Mouse (Mus musculus): ENCODE results near the gene Rasd2. TPM values are rescaled to one million over a fixed set of nuclear protein-coding genes. Genes with fewer than 3 reads are reported as not detected.
A peak's percentile ranks its signal among the peaks of the same experiment; 100 is the strongest.

The Rasd2 gene
- polyA plus RNA-seq, 1 experiment from 2014 or later: 1.5 TPM

DNA sequence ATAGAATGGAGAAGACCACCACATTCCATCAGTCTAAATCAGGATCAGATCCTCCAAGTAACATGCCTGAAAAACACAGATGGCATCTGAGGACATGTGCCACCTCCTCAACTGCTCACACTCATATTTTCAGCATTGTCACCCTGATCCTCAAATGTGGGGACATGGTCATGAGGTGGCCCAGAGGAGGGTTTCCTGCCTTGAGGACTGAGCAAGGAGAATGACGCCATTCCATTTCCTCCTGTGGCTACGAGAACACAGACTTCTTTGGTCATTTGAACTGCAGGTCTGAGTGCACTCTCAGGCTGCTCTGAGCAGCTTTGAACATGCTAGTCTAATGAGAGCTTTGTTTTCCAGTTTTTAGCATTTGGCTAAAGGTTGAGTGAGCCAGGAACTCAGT, 10.3 kb upstream of the Rasd2 start:
- Histone ChIP-seq H3K9me3 (no peaks in the 10 kb centered on the region), H3K27me3 (no peaks in the 10 kb centered on the region), H3K36me3 (no peaks in the 10 kb centered on the region), H3K9ac (no peak overlapping the region), H3K4me2 (no peak overlapping the region), H3K4me1 (no peaks in the 10 kb centered on the region), H3K27ac (no peak overlapping the region), H3K4me3 (no peak overlapping the region)
- no peak for ATAC-seq (ENCODE audit: borderline replicate concordance, extremely low read depth, low FRiP score, low TSS enrichment)
- WGBS: 70% methylated on average over 2 of the region's 2 CpGs

DNA sequence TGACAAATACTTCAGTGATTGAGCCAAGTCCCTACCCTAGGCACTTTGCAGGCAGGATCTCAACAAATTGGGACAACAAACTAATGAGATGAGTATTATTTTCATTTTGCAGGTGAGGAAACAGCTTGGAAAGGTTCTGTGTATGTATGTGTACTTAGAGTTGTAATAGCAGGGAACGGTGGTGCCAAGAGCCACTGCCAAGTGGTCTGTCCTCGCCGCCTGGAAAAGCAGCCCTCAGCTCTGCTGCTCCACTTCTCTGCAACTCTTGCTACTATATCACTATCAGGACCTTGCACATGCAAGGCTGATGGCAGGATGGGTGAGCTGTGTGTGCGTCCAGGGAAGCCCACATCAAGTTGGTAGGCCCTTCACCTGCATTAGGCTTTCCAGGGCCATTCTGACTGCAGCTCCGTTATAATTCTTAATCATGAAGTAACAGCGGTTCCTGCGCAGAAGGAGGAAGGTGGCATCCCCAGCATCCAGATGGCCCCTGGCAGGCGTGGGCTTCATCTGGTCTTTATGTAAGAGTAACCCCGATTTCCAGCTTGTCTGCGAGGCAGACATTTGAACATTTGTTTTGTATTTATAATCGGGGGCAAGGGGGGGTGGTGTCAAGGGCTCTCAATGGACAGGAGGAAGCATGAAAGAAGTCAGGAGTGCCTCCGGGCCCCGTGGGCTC, 9.4 kb upstream of the Rasd2 start:
- Histone ChIP-seq H3K27me3 (no peaks in the 10 kb centered on the region), H3K9ac (no peak overlapping the region), H3K36me3 (no peaks in the 10 kb centered on the region), H3K27ac (no peak overlapping the region), H3K4me1 (no peaks in the 10 kb centered on the region), H3K4me2 (no peak overlapping the region), H3K9me3 (no peaks in the 10 kb centered on the region), H3K4me3 (no peak overlapping the region)
- no peak for ATAC-seq (ENCODE audit: borderline replicate concordance, extremely low read depth, low FRiP score, low TSS enrichment)
- 78% methylated on average over 13 of the region's 13 CpGs for WGBS

DNA sequence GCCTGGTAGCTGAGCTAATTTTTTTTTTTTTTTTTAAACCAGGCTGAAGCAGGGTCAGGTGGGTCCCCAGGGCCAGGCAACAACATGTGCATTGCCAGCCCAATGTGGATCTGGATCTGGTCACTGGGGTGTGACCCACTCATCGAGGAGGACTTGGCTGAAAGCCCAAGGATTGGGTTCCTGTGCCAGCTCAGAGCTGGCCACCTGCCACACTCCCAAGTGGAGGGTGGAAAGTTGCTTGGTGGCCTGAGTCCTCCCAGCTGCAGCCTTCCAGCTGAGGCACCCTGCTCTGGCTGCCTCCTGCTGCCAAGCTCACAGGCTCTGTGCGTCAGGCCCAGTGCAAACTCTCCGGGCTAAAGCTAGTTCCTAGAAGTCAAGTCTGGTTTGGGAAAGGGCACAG, 2.3 kb upstream of the Rasd2 start:
- H3K4me1 ChIP-seq: peaks cover 28% of the 10 kb centered on the region
- H3K4me3 ChIP-seq: no peak overlapping the region
- 30% methylated on average over 3 of the region's 3 CpGs for WGBS
- H3K27ac ChIP-seq: 0 out of 2 replicates have a peak overlapping the region, but pooled peaks have one; percentile 1
- no peaks in the 10 kb centered on the region for H3K9me3 ChIP-seq
- H3K36me3 ChIP-seq: no peaks in the 10 kb centered on the region
- H3K4me2 ChIP-seq: no peak overlapping the region
- ATAC-seq (ENCODE audit: borderline replicate concordance, extremely low read depth, low FRiP score, low TSS enrichment): peak; percentile 49
- peaks cover 38% of the 10 kb centered on the region for H3K27me3 ChIP-seq
- no peak overlapping the region for H3K9ac ChIP-seq

DNA sequence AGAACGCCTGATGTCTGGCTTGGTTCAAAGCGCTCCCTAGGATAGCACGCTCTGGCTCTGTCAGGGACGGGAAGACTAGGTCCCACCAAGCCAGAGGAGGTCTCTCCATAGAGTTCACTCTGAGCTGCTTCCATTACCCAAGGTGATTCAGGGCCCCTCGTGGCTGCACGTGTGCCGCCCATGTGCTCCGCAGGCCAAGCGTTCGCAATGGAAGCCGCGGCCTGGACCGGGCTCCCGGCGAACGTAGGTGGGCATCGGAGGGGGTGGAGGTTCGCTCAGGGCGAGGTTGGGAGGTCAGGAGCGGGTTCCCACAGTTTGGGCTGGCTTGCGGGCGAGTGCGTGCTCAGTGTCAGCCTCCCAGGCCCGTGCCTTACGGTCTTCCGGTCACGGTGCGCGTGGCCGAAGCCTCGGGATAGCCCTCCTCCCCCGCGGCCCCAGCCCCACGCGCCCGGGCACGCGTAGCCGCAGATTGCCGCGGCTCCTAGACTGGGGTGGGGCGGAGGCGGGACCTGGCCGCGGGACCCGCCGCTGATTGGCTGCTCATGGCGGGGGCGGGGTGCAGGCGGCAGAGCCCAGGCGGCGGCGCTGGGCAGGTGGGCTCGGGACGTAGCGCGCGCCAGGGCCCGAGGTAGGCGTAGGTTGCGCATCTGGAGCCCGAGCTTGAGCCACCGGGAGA, 975 bp upstream of the Rasd2 start:
- Histone ChIP-seq H3K27me3 (peaks cover 41% of the 10 kb centered on the region), H3K4me1 (peaks cover 28% of the 10 kb centered on the region), H3K4me2 (peak overlapping the region; percentile 99), H3K36me3 (no peaks in the 10 kb centered on the region), H3K27ac (no peak overlapping the region), H3K9ac (peak overlapping the region; percentile 38), H3K4me3 (peak overlapping the region; percentile 51), H3K9me3 (no peaks in the 10 kb centered on the region)
- 1% methylated on average over 58 of the region's 63 CpGs for WGBS
- ATAC-seq (ENCODE audit: borderline replicate concordance, extremely low read depth, low FRiP score, low TSS enrichment): peak; percentile 86

DNA sequence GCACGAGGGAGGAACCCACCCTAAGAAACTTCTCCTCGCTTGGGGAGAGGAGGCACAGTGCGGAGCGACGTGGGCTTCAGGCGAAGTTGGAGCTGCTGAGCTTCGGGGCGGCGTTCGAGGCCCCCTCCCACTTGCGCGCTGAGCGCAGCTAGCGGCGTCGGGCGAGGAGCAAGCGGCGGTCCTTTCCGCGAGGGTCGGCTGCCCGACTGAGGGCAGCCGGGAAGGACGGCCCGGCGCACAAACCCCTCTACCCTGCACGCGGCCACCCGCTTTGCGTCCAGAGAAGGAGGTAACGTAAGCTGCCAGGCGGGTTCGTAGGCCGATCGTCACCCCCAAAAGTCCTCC, 465 bp upstream of the Rasd2 start:
- H3K4me1 ChIP-seq: peaks cover 28% of the 10 kb centered on the region
- peaks cover 41% of the 10 kb centered on the region for H3K27me3 ChIP-seq
- no peaks in the 10 kb centered on the region for H3K36me3 ChIP-seq
- H3K9me3 ChIP-seq: no peaks in the 10 kb centered on the region
- ATAC-seq (ENCODE audit: borderline replicate concordance, extremely low read depth, low FRiP score, low TSS enrichment): peak; percentile 6; the same call in 1 of the 2 replicates
- no peak overlapping the region for H3K27ac ChIP-seq
- peak overlapping the region; percentile 99 for H3K4me2 ChIP-seq
- under 1% methylated on average over 29 of the region's 36 CpGs for WGBS
- H3K9ac ChIP-seq: peak overlapping the region; percentile 38; the same call in 1 of the 2 replicates
- peak overlapping the region; percentile 51 for H3K4me3 ChIP-seq

DNA sequence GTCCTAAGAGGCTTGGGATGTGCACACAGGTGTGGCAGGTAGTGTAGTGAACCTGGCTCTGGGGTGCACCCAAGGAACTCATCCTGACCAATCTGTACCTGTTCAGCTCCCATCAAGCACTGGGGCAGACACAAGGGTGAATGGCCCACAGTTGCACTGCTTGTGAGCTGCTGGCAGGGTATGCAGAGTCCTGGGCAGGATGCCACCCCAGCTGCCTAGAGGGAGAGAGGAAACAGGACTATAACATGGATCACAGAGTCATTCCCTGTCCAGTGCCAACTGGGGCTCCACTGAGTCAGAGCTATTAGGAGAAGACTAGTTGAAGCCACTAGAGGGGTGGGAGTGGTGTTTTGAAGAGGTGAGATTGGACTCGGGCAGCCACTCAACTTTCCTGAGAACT, 1.3 kb downstream of the Rasd2 start:
- Histone ChIP-seq H3K4me2 (no peak overlapping the region), H3K27me3 (peaks cover 38% of the 10 kb centered on the region), H3K9ac (no peak overlapping the region), H3K4me1 (peaks cover 28% of the 10 kb centered on the region), H3K4me3 (no peak overlapping the region), H3K9me3 (no peaks in the 10 kb centered on the region), H3K27ac (no peak overlapping the region), H3K36me3 (no peaks in the 10 kb centered on the region)
- ATAC-seq (ENCODE audit: borderline replicate concordance, extremely low read depth, low FRiP score, low TSS enrichment): no peak
- WGBS: 22% methylated on average over 1 of the region's 1 CpGs

DNA sequence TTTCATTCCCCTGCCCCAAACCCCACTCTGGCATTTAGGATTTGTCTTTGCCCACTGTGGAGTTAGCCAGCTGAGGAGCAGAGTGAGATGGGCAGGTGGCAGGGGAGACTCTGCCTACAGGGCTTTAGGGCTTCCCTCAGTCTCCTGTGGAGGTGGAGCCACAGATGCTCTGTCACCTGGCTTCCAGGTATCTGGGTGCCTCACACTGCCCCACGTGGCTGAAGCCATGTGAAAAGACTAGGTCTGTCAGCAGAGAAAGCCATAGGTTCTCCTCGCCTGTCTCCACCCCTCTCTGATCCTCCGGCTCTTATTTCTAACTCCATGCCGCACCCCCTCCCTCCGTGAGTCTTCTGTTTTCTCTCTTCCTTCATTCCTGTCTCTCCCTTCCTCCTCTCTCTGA, 2.2 kb downstream of the Rasd2 start:
- no peak overlapping the region for H3K27ac ChIP-seq
- no peak overlapping the region for H3K9ac ChIP-seq
- H3K4me1 ChIP-seq: peaks cover 28% of the 10 kb centered on the region
- 12% methylated on average over 5 of the region's 5 CpGs for WGBS
- ATAC-seq (ENCODE audit: borderline replicate concordance, extremely low read depth, low FRiP score, low TSS enrichment): no peak
- no peaks in the 10 kb centered on the region for H3K36me3 ChIP-seq
- H3K4me2 ChIP-seq: no peak overlapping the region
- no peak overlapping the region for H3K4me3 ChIP-seq
- no peaks in the 10 kb centered on the region for H3K9me3 ChIP-seq
- H3K27me3 ChIP-seq: peaks cover 38% of the 10 kb centered on the region

DNA sequence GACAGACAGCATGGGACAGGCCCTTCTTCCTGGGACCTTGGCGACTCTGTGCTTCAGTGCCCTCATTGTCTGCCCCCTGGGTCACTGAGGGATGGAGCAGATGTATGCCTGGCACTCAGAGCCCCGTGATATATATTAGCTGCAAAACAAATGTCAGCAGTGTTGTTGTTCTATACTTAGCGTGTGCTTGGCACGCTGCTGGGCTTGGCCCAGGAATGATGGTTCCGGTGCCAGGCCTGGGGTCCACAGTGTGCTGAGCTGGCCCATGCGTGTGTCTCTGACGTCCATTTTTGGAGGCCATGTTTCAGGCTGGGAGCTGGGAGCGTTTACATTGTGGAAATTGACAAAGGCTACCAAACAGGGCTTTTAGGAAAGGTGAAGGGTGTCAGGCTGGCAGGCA, 3.1 kb downstream of the Rasd2 start:
- 65% methylated on average over 8 of the region's 8 CpGs for WGBS
- Histone ChIP-seq H3K27me3 (peaks cover 38% of the 10 kb centered on the region), H3K4me1 (peaks cover 20% of the 10 kb centered on the region), H3K4me2 (no peak overlapping the region), H3K27ac (no peak overlapping the region), H3K4me3 (no peak overlapping the region), H3K9ac (no peak overlapping the region), H3K9me3 (no peaks in the 10 kb centered on the region), H3K36me3 (no peaks in the 10 kb centered on the region)
- ATAC-seq (ENCODE audit: borderline replicate concordance, extremely low read depth, low FRiP score, low TSS enrichment): no peak

DNA sequence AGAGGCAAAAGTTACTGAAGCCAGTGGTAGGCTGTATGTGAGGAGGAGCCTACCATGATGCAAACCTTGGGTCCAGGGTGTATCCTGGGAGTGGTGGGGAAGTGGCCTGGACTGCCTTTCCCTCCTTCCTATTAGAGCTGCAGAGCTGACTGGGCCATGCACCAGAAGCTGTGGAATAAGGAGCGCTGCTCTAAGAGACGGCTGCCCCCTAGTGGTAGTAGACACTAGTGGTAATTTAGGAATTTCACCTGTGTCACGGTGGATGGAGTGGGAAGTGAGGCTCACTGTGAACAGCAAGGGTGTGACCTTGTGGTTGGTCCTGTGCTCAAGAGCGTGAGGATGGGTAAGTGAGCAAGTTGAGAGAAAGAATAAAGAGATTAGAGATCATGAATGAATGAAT, 4.2 kb downstream of the Rasd2 start:
- Histone ChIP-seq H3K36me3 (no peaks in the 10 kb centered on the region), H3K4me1 (peaks cover 13% of the 10 kb centered on the region), H3K4me3 (no peak overlapping the region), H3K27ac (no peak overlapping the region), H3K9ac (no peak overlapping the region), H3K4me2 (no peak overlapping the region), H3K9me3 (no peaks in the 10 kb centered on the region), H3K27me3 (peaks cover 38% of the 10 kb centered on the region)
- no peak for ATAC-seq (ENCODE audit: borderline replicate concordance, extremely low read depth, low FRiP score, low TSS enrichment)
- 11% methylated on average over 4 of the region's 4 CpGs for WGBS

DNA sequence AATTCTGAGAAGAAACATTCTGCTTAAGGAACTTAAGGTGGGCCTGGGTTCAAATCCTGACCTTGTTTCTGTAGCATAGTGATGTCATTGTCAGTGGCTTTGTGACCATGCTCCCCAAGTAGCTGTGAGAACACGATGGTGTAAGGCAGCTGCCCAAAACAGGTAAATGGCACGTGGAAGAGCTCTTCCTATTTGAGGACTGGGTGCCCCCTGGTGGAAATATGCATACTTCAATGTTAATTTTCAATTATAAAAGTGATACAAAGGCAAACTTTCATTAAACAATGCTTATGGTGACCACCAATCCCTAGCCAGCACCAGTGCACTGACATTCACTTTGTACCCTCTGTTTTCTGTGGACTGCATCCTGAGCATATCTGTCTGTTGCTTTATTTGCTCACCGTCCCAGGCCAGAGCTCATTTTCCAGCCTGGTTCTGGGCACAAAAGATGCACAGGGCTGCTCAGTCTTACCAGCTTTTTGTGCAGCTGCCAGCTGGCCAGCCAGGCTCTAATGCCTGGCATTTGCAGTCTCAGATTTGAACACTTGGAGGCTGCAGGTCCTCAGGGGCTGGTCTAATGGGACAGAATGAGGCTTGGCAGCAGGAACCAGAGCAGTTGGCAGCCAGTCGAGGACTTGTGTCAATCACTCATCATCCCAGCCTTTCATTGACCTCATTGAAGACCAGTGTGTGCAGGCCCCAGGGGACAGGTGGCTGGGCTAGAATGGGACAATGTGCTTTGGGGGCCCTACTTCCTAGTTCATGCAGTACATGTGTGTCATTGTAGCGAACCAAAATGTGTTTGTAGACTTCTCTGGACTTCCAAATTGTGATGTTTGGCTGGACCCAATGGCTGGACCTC, 6.4 kb downstream of the Rasd2 start:
- WGBS: 52% methylated on average over 5 of the region's 5 CpGs
- ATAC-seq (ENCODE audit: borderline replicate concordance, extremely low read depth, low FRiP score, low TSS enrichment): no peak

DNA sequence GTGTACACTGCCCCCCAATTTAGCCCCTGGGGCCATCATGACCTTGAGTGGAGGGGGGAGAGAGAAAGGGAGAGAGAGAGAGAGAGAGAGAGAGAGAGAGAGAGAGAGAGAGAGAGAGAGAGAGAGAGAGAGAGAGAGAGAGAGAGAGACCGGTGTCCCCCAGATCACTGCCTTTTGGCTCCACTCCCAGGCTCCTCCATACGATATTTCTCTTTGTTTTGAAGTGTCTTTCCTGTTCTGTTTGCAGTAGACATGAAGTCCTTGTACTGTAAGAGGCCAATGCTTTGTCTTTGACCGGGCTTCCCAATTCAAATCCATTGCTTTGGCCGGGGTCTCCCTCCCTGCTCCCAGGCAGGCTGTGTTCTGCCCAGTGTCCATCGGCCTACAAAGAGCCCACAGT, 8.9 kb downstream of the Rasd2 start:
- WGBS: 45% methylated on average over 5 of the region's 5 CpGs
- no peak overlapping the region for H3K27ac ChIP-seq

More for the DNA sequence above, 6.4 kb downstream of the Rasd2 start:
- Histone ChIP-seq H3K4me1 (0 out of 2 replicates have a peak, but pooled peaks cover 4% of the 10 kb centered on the region), H3K36me3 (no peaks in the 10 kb centered on the region), H3K9ac (no peak overlapping the region), H3K27ac (no peak overlapping the region), H3K4me2 (no peak overlapping the region), H3K27me3 (peaks cover 17% of the 10 kb centered on the region), H3K9me3 (no peaks in the 10 kb centered on the region), H3K4me3 (no peak overlapping the region)

DNA sequence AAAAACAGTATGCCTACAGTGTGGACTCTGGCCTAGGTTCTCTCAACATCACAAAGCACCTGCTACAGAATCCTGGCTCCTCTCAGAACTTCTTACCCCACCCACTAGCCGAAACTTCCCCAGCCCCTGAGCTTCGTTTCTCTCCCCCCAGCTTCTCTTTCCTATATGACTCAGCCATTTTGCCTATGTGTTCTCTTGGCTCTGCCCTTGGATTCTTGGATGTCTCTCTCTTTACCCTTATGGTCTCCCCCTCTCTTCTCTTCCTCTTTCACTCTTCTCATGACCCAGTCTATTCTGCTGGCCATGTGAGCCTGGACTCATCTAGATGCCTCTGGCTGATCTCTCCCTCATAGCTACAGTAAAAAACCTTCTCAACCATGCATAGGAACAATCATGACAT, 13.0 kb downstream of the Rasd2 start:
- no peak overlapping the region for H3K4me2 ChIP-seq
- WGBS: 69% methylated on average over 2 of the region's 2 CpGs
- ATAC-seq (ENCODE audit: borderline replicate concordance, extremely low read depth, low FRiP score, low TSS enrichment): no peak
- H3K36me3 ChIP-seq: no peaks in the 10 kb centered on the region
- no peak overlapping the region for H3K27ac ChIP-seq
- no peak overlapping the region for H3K9ac ChIP-seq
- no peaks in the 10 kb centered on the region for H3K27me3 ChIP-seq
- H3K4me1 ChIP-seq: 0 out of 2 replicates have a peak, but pooled peaks cover 4% of the 10 kb centered on the region
- no peaks in the 10 kb centered on the region for H3K9me3 ChIP-seq
- H3K4me3 ChIP-seq: no peak overlapping the region

More for the DNA sequence above, 8.9 kb downstream of the Rasd2 start:
- Histone ChIP-seq H3K9ac (no peak overlapping the region), H3K4me1 (0 out of 2 replicates have a peak, but pooled peaks cover 4% of the 10 kb centered on the region), H3K36me3 (no peaks in the 10 kb centered on the region), H3K4me3 (no peak overlapping the region), H3K4me2 (no peak overlapping the region), H3K27me3 (no peaks in the 10 kb centered on the region), H3K9me3 (no peaks in the 10 kb centered on the region)
- ATAC-seq (ENCODE audit: borderline replicate concordance, extremely low read depth, low FRiP score, low TSS enrichment): no peak

All from lung, embryonic 15.5 days (tissue).